Mouse (Mus musculus) cerebellum, postnatal 25 days (tissue): Measurements from ENCODE around the gene Tnrc6c.
A peak's percentile ranks its signal among the peaks of the same experiment; 100 is the strongest.

Experiments used
- DNase-seq, 2 experiments: peaks; one replicate each; pipeline ENCODE4 v3.0.0; 2021; ENCODE audit warnings: mixed read lengths in 2 of 2

Gene Tnrc6c

GRCm38 (mm10) chr11:117677594-117677993 lies 23.5 kb downstream of the Tnrc6c start:
- no peak for DNase-seq

GRCm38 (mm10) chr11:117678155-117678554 lies 24.1 kb downstream of the Tnrc6c start:
- no peak for DNase-seq

- peak in 1 of 2 experiments; percentile 37 for DNase-seq
Measured at GRCm38 (mm10) chr11:117678740-117679139, 24.7 kb downstream of the Tnrc6c start.

GRCm38 (mm10) chr11:117684640-117685039 lies 30.6 kb downstream of the Tnrc6c start:
- no peak for DNase-seq

- DNase-seq = no peak
Measured at GRCm38 (mm10) chr11:117685461-117685860, 31.4 kb downstream of the Tnrc6c start.

GRCm38 (mm10) chr11:117686021-117686420 lies 31.9 kb downstream of the Tnrc6c start:
- DNase-seq = peak in 1 of 2 experiments; percentile 19

- no peak for DNase-seq
Measured at GRCm38 (mm10) chr11:117688603-117689002, 34.5 kb downstream of the Tnrc6c start.

GRCm38 (mm10) chr11:117691311-117691710 lies 37.2 kb downstream of the Tnrc6c start:
- no peak for DNase-seq

GRCm38 (mm10) chr11:117694050-117694449 lies 40.0 kb downstream of the Tnrc6c start:
- DNase-seq = no peak

GRCm38 (mm10) chr11:117696585-117696984 lies 42.5 kb downstream of the Tnrc6c start:
- no peak for DNase-seq

- DNase-seq = no peak
Measured at GRCm38 (mm10) chr11:117700871-117701270, 46.8 kb downstream of the Tnrc6c start.

- DNase-seq = no peak
Measured at GRCm38 (mm10) chr11:117706267-117706666, 52.2 kb downstream of the Tnrc6c start.

GRCm38 (mm10) chr11:117707238-117707637 lies 53.1 kb downstream of the Tnrc6c start:
- DNase-seq = no peak

- DNase-seq = peak; percentile 48 to 71
Measured at GRCm38 (mm10) chr11:117709308-117709707, 55.2 kb downstream of the Tnrc6c start.

- no peak for DNase-seq
Measured at GRCm38 (mm10) chr11:117710815-117711294, 56.8 kb downstream of the Tnrc6c start.

GRCm38 (mm10) chr11:117712065-117712464 lies 58.0 kb downstream of the Tnrc6c start:
- DNase-seq = no peak

GRCm38 (mm10) chr11:117713375-117713774 lies 59.3 kb downstream of the Tnrc6c start:
- no peak for DNase-seq

GRCm38 (mm10) chr11:117718838-117719237 lies 64.7 kb downstream of the Tnrc6c start:
- DNase-seq = no peak

- DNase-seq = no peak
Measured at GRCm38 (mm10) chr11:117724604-117725301, 70.7 kb downstream of the Tnrc6c start.

GRCm38 (mm10) chr11:117727031-117727430 lies 72.9 kb downstream of the Tnrc6c start:
- no peak for DNase-seq

GRCm38 (mm10) chr11:117728245-117728644 lies 74.2 kb downstream of the Tnrc6c start:
- no peak for DNase-seq

- DNase-seq = no peak
Measured at GRCm38 (mm10) chr11:117728841-117729240, 74.8 kb downstream of the Tnrc6c start.

- no peak for DNase-seq
Measured at GRCm38 (mm10) chr11:117729341-117729740, 75.3 kb downstream of the Tnrc6c start.

GRCm38 (mm10) chr11:117729798-117730489 lies 75.9 kb downstream of the Tnrc6c start:
- DNase-seq = no peak
